Mouse (Mus musculus) stomach, embryonic 16.5 days (tissue): ENCODE measurements at regions not wholly inside any gene's neighbourhood (a gene's known extent, or its start where the extent isn't known, plus 50 kb on each side); places are given as distances from the start of the nearest gene placed in this dataset. TPM values are rescaled to one million over a fixed set of nuclear protein-coding genes. Genes with fewer than 3 reads are reported as not detected.

Source experiments
- ATAC-seq: fragments of 200-750 bp; cut with Nextera tagmentation; 2 replicates; pipeline ENCODE4 v1.8.0; 2017; ENCODE audit warnings: moderate number of reproducible peaks, moderate TSS enrichment; ENCODE audit not compliant: insufficient read depth, low FRiP score
- H3K27ac ChIP-seq: fragments of 300-500 bp; sonication (generic); 2 replicates; pipeline ENCODE4 v1.5.1; 2014; ENCODE audit warnings: low read length
- H3K27me3 ChIP-seq: fragments of 300-500 bp; sonication (generic); 2 replicates; pipeline ENCODE4 v1.6.1; 2014; ENCODE audit warnings: low read length, control low read depth, mixed read lengths; ENCODE audit not compliant: control insufficient read depth, insufficient read depth
- H3K36me3 ChIP-seq: fragments of 300-500 bp; sonication (generic); 2 replicates; pipeline ENCODE4 v1.6.1; 2014; ENCODE audit warnings: low read length; ENCODE audit not compliant: control insufficient read depth, insufficient read depth
- H3K4me1 ChIP-seq: fragments of 300-500 bp; sonication (generic); 2 replicates; pipeline ENCODE4 v1.6.1; 2014; ENCODE audit warnings: low read length, control low read depth, mixed read lengths; ENCODE audit not compliant: control insufficient read depth, insufficient read depth
- H3K4me2 ChIP-seq: fragments of 300-500 bp; sonication (generic); 2 replicates; pipeline ENCODE4 v1.6.1; 2014; ENCODE audit warnings: low read depth, low read length, mixed read lengths
- H3K4me3 ChIP-seq: fragments of 300-500 bp; sonication (generic); replicated peaks from 2 replicates; pipeline ENCODE4 v1.5.1; 2014; ENCODE audit warnings: mild to moderate bottlenecking, low read length
- H3K9ac ChIP-seq: fragments of 300-500 bp; sonication (generic); 2 replicates; pipeline ENCODE4 v1.6.1; 2014; ENCODE audit warnings: low read length
- H3K9me3 ChIP-seq: fragments of 300-500 bp; sonication (generic); replicated peaks from 2 replicates; pipeline ENCODE4 v1.6.1; 2016; ENCODE audit warnings: low read length, control low read depth; ENCODE audit not compliant: control insufficient read depth
- WGBS: fragments of 180-500 bp; shearing (Covaris S2); extraction: QIAGEN DNeasy Blood & Tissue Kit; methylation state at CpG from one replicate; pipeline ENCODE4 v1.1.7; 2014; 5-methylcytosine and 5-hydroxymethylcytosine counted together
- microRNA-seq: library from miRNA; unstranded; fragments of <30 nt; microRNA quantifications from one replicate; pipeline ENCODE4, GENCODE M21; 2016

- WGBS, result 70% methylated on average over 8 of the region's 8 CpGs
- Histone ChIP-seq H3K4me3 (no peak overlapping the region), H3K9ac (no peak overlapping the region), H3K27ac (no peak overlapping the region), H3K4me2 (no peak overlapping the region), H3K4me1 (no peaks in the 10 kb centered on the region), H3K27me3 (no peaks in the 10 kb centered on the region), H3K36me3 (no peaks in the 10 kb centered on the region), H3K9me3 (no peaks in the 10 kb centered on the region)
- no peak for ATAC-seq
These were observed 170.5 kb downstream of the Nr4a2 start for GRCm38 (mm10) chr2:56953337-56953736.

- Histone ChIP-seq H3K27ac (no peak overlapping the region), H3K9me3 (no peaks in the 10 kb centered on the region), H3K4me3 (no peak overlapping the region), H3K9ac (no peak overlapping the region), H3K4me2 (no peak overlapping the region), H3K27me3 (no peaks in the 10 kb centered on the region), H3K4me1 (no peaks in the 10 kb centered on the region), H3K36me3 (no peaks in the 10 kb centered on the region)
- 86% methylated on average over 5 of the region's 5 CpGs for WGBS
- ATAC-seq, result no peak
These were observed 211.3 kb downstream of the Nr4a2 start for GRCm38 (mm10) chr2:56912531-56912930.

GRCm38 (mm10) chr2:56909096-56909865 is 214.5 kb downstream of the Nr4a2 start:
- no peak overlapping the region for H3K9ac ChIP-seq
- no peaks in the 10 kb centered on the region for H3K36me3 ChIP-seq
- WGBS, result 70% methylated on average over 2 of the region's 2 CpGs
- no peaks in the 10 kb centered on the region for H3K4me1 ChIP-seq
- no peak overlapping the region for H3K4me3 ChIP-seq
- ATAC-seq, result no peak
- H3K4me2 ChIP-seq, result no peak overlapping the region
- H3K9me3 ChIP-seq, result no peaks in the 10 kb centered on the region
- no peak overlapping the region for H3K27ac ChIP-seq
- H3K27me3 ChIP-seq, result no peaks in the 10 kb centered on the region

- Histone ChIP-seq H3K4me2 (no peak overlapping the region), H3K9ac (no peak overlapping the region), H3K27ac (no peak overlapping the region), H3K27me3 (no peaks in the 10 kb centered on the region), H3K36me3 (no peaks in the 10 kb centered on the region), H3K9me3 (no peaks in the 10 kb centered on the region), H3K4me1 (no peaks in the 10 kb centered on the region), H3K4me3 (no peak overlapping the region)
- no peak for ATAC-seq
- WGBS, result 75% methylated on average over 3 of the region's 3 CpGs
These were observed 238.6 kb downstream of the Nr4a2 start for GRCm38 (mm10) chr2:56885181-56885580.

GRCm38 (mm10) chr2:56860776-56861175 is 263.0 kb downstream of the Nr4a2 start:
- ATAC-seq, result no peak
- no peaks in the 10 kb centered on the region for H3K36me3 ChIP-seq
- no peaks in the 10 kb centered on the region for H3K9me3 ChIP-seq
- 23% methylated on average over 2 of the region's 2 CpGs for WGBS
- H3K4me1 ChIP-seq, result no peaks in the 10 kb centered on the region
- H3K4me2 ChIP-seq, result no peak overlapping the region
- H3K4me3 ChIP-seq, result no peak overlapping the region
- no peak overlapping the region for H3K9ac ChIP-seq
- H3K27ac ChIP-seq, result no peak overlapping the region
- H3K27me3 ChIP-seq, result no peaks in the 10 kb centered on the region

GRCm38 (mm10) chr2:56820551-56820950 is 303.3 kb downstream of the Nr4a2 start:
- H3K27ac ChIP-seq, result no peak overlapping the region
- WGBS, result 54% methylated on average over 4 of the region's 4 CpGs
- no peaks in the 10 kb centered on the region for H3K27me3 ChIP-seq
- H3K36me3 ChIP-seq, result no peaks in the 10 kb centered on the region
- H3K4me1 ChIP-seq, result no peaks in the 10 kb centered on the region
- H3K4me3 ChIP-seq, result no peak overlapping the region
- ATAC-seq, result no peak
- no peak overlapping the region for H3K9ac ChIP-seq
- no peaks in the 10 kb centered on the region for H3K9me3 ChIP-seq
- H3K4me2 ChIP-seq, result no peak overlapping the region

GRCm38 (mm10) chr2:56784808-56785207 is 339.0 kb downstream of the Nr4a2 start:
- WGBS, result 71% methylated on average over 2 of the region's 2 CpGs
- no peak overlapping the region for H3K4me3 ChIP-seq
- no peaks in the 10 kb centered on the region for H3K4me1 ChIP-seq
- no peaks in the 10 kb centered on the region for H3K27me3 ChIP-seq
- no peaks in the 10 kb centered on the region for H3K36me3 ChIP-seq
- H3K4me2 ChIP-seq, result no peak overlapping the region
- H3K27ac ChIP-seq, result no peak overlapping the region
- H3K9me3 ChIP-seq, result no peaks in the 10 kb centered on the region
- H3K9ac ChIP-seq, result no peak overlapping the region
- ATAC-seq, result no peak

Small RNAs in the stretch of these regions (microRNA-seq; reads per million reads assigned to microRNA genes)
- gene Mir195b, result not detected
